Comparison of ENCODE assay signal across 30 mouse cellular contexts in the genomic region with DNA sequence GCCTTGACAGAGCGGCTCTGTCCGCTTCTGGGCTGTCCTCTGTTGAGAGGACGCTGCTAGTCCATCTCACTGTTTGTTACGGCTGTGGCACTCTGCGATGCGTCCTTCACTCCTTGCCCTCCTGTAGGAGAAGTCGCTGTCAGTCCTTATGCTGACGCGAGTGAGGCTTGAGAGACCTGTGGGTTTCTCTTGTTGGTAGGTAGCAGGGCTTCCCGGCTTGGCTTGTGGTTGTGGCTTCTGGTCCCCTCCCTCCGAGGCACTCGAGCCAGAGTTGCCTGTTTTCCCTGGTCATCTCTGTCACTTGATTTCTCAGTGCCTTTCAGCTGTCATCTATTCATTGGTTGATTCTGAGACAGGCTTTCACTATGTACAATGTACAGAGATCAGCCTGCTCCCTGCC. TPM values are rescaled to one million over a fixed set of nuclear protein-coding genes. Genes with fewer than 3 reads are reported as not detected.
DNase-seq lines count a peak whose midpoint lies in the region; ATAC-seq and TF ChIP-seq lines count a peak whose summit lies in the region.
"Had no signal": no experiment of that assay in that cellular context is flagged by ENCODE, and none has a peak within 500 bp of the region (broad histone marks: within the 10 kb centered on the region; RNA-seq: fewer than 3 reads in every experiment).

No protein-coding gene starts in this region.

- no peaks in the 10 kb centered on the region for H3K27me3 ChIP-seq in hindbrain, embryonic 13.5 days
- H3K27me3 ChIP-seq in hindbrain, postnatal 0 days (ENCODE audit: insufficient read depth, low read length): no peaks in the 10 kb centered on the region
- no peaks in the 10 kb centered on the region for H3K27me3 ChIP-seq in megakaryocyte, embryonic 14.5 days (replicated peaks)
- H3K27me3 ChIP-seq: CH12.LX; heart, embryonic 15.5 days; kidney, embryonic 15.5 days had no signal

- no peak overlapping the region for H3K4me3 ChIP-seq in hindbrain, embryonic 13.5 days
- H3K4me3 ChIP-seq in hindbrain, postnatal 0 days (ENCODE audit: low read length): no peak overlapping the region
- peak overlapping the region; percentile 84 for H3K4me3 ChIP-seq in megakaryocyte, embryonic 14.5 days (replicated peaks)
- H3K4me3 ChIP-seq: heart, embryonic 15.5 days; kidney, embryonic 15.5 days had no signal

- TF ChIP-seq CTCF in hindbrain, postnatal 0 days (IDR thresholded peaks at IDR 0.05; ENCODE audit: low read depth): no peak

- no peak overlapping the region for H3K27ac ChIP-seq in hindbrain, embryonic 13.5 days
- no peak overlapping the region for H3K27ac ChIP-seq in hindbrain, postnatal 0 days
- H3K27ac ChIP-seq: heart, embryonic 15.5 days; hindbrain, embryonic 14.5 days; kidney, embryonic 15.5 days; macrophage; stomach, postnatal 0 days had no signal

- peaks cover 4% of the 10 kb centered on the region; the same call in 1 of the 2 replicates for H3K4me1 ChIP-seq in hindbrain, embryonic 13.5 days (replicated peaks)
- no peaks in the 10 kb centered on the region for H3K4me1 ChIP-seq in hindbrain, postnatal 0 days (ENCODE audit: insufficient read depth, low read length)
- H3K4me1 ChIP-seq in megakaryocyte, embryonic 14.5 days: peaks cover 76% of the 10 kb centered on the region

- no peak for ATAC-seq in hindbrain, embryonic 13.5 days (ENCODE audit: low FRiP score)
- ATAC-seq in hindbrain, postnatal 0 days: no peak
- ATAC-seq in megakaryocyte, adult 5-6 weeks (ENCODE audit: poor library complexity, severe bottlenecking): no peak
- 0 out of 2 replicates have a peak, but pooled peaks have one; percentile 34 for ATAC-seq in megakaryocyte progenitor cell, adult 5-6 weeks (replicated peaks; ENCODE audit: poor library complexity)
- ATAC-seq: forebrain, embryonic 16.5 days; midbrain, embryonic 16.5 days had no signal

- 86% methylated on average over 12 of the region's 12 CpGs for WGBS in hindbrain, embryonic 13.5 days
- 78% methylated on average over 12 of the region's 12 CpGs for WGBS in hindbrain, postnatal 0 days

- H3K9ac ChIP-seq in hindbrain, embryonic 13.5 days: peak overlapping the region; percentile 13; the same call in 1 of the 2 replicates
- no peak overlapping the region for H3K9ac ChIP-seq in hindbrain, postnatal 0 days (replicated peaks; ENCODE audit: low read length)
- H3K9ac ChIP-seq: heart, embryonic 15.5 days; hindbrain, embryonic 14.5 days; kidney, embryonic 15.5 days had no signal

- peak; percentile 34 for DNase-seq in adrenal gland, postnatal 10 days
- DNase-seq in adrenal gland, adult 18-20 months (ENCODE audit: low spot score in 2 of 2): no peak
- no peak for DNase-seq in hindbrain, postnatal 0 days (ENCODE audit: low spot score)
- DNase-seq in kidney, adult 11 months: no peak
- DNase-seq: cerebellum, adult 11 months; cerebellum, postnatal 14 days; gastrocnemius, postnatal 10 days; heart, postnatal 36 days; kidney, adult 18-20 months; kidney, postnatal 25 days; layer of hippocampus, postnatal 36 days; lung, adult 2 months; lung, postnatal 10 days; right cerebral cortex, postnatal 25 days; spleen, adult 18-20 months; thymus, adult 18-20 months; thymus, postnatal 25 days had no signal

- H3K4me2 ChIP-seq in hindbrain, embryonic 13.5 days: no peak overlapping the region
- H3K4me2 ChIP-seq in hindbrain, postnatal 0 days (ENCODE audit: low read depth, low read length): no peak overlapping the region
- H3K4me2 ChIP-seq: heart, embryonic 15.5 days; hindbrain, embryonic 14.5 days; kidney, embryonic 15.5 days; midbrain, embryonic 11.5 days had no signal

- peaks cover 38% of the 10 kb centered on the region for H3K36me3 ChIP-seq in hindbrain, embryonic 13.5 days
- peaks cover 13% of the 10 kb centered on the region; the same call in 1 of the 2 replicates for H3K36me3 ChIP-seq in hindbrain, postnatal 0 days (ENCODE audit: insufficient read depth, low read length)
- peaks cover 97% of the 10 kb centered on the region for H3K36me3 ChIP-seq in megakaryocyte, embryonic 14.5 days (replicated peaks; ENCODE audit: low read length)

- H3K9me3 ChIP-seq in hindbrain, embryonic 13.5 days: no peaks in the 10 kb centered on the region
- 0 out of 2 replicates have a peak, but pooled peaks cover 3% of the 10 kb centered on the region for H3K9me3 ChIP-seq in hindbrain, postnatal 0 days (ENCODE audit: low read length)
- peaks cover 3% of the 10 kb centered on the region; the same call in 1 of the 2 replicates for H3K9me3 ChIP-seq in megakaryocyte, embryonic 14.5 days
- H3K9me3 ChIP-seq: heart, embryonic 15.5 days had no signal

RNA-seq across cellular contexts. Expression of a gene that starts 14.5 kb away (rescaled TPM):
- 10 to 100 TPM; 60.9 to 70.6 TPM for total RNA-seq in adrenal gland, postnatal 10 days (2021)
- 10 to 100 TPM; 44.2 to 52.3 TPM for total RNA-seq in adrenal gland, adult 18-20 months (2021)
- 30.5 and 33.3 TPM in 2 replicates for polyA plus RNA-seq in hindbrain, embryonic 13.5 days (2015; fragmentation: Nextera tagmentation; extraction: Ambion mirVana)
- 31.7 and 58.5 TPM in 2 replicates for total RNA-seq in hindbrain, postnatal 0 days (2014; rRNA removed)
- 33.0 and 36.8 TPM in 2 replicates for polyA plus RNA-seq in hindbrain, postnatal 0 days (2015; fragmentation: Nextera tagmentation; extraction: Ambion mirVana)
- 183 and 216 TPM in 2 replicates for polyA plus RNA-seq in megakaryocyte, embryonic 14.5 days (2012; ENCODE audit: insufficient read depth, low replicate concordance)
- 79.2 and 84.9 TPM in 2 replicates for total RNA-seq in megakaryocyte, adult 5-6 weeks (2015)
- 65.7 and 74.1 TPM in 2 replicates for total RNA-seq in megakaryocyte, adult 5-6 weeks (2017)
- 51.0 and 54.1 TPM in 2 replicates for total RNA-seq in megakaryocyte progenitor cell, adult 5-6 weeks (2015)
- 29.0 and 40.3 TPM in 2 replicates for total RNA-seq in megakaryocyte progenitor cell, adult 5-6 weeks (2017)
